Mouse (Mus musculus) neural tube, embryonic 12.5 days (tissue): ENCODE data around the gene Oxgr1. TPM values are rescaled to one million over a fixed set of nuclear protein-coding genes. Genes with fewer than 3 reads are reported as not detected.

Experiments
- polyA plus RNA-seq: library from polyadenylated mRNA; unstranded; fragments of >200 nt; fragmentation: Nextera tagmentation; extraction: Ambion mirVana; gene quantifications from 2 replicates; pipeline ENCODE4 v1.2.1, GENCODE M21; 2016

The Oxgr1 gene
- polyA plus RNA-seq, 1 experiment from 2014 or later, result not detected

Other genes starting within 250 kb of the Oxgr1 start
- gene Mbnl2, start 233.2 kb upstream of the Oxgr1 start, polyA plus RNA-seq, result 35.0 and 35.1 TPM in 2 replicates